Mouse (Mus musculus): ENCODE results near the gene Sct.

DNA sequence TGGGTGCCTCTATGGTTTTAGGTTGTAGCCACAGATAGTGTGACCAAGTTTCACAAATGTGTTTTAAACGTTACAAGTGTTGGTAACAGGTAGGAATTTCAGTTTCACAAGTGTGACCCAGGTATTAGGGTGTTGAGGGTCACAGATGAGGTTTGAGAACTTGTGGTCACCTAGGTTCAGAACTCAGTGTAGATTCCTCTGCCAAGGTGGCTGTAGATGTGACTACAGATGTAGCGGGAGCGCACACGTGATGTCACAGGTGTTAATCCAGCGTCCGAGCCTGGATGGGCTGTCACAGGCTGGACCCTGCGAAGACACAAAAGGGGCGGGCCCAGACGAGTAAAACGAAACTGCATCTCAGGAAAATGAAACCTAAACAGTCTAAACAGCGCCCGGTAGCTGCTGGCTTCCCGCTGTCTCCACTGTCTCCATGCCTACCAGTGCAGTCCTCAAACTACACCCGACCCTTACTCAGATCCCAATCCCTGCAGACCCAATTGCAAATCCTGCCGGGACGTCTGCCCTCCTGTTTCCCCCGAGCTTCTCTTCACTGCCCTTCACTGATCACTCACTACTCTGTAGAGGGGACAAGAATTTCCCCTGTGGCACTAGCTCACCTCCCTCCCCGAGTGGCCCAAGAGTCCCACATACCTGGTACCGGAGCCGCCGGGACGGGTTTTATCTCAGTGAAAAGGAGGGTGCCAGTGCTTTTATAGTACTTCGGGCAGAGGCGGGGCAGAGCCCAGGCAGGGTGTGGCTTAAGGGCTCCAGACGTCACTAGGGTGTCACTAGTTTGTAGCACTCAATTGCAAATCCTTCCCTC lies 13.0 kb downstream of the Sct start, which contains the start of gene Irf7:
- TF ChIP-seq CTCF (IDR thresholded peaks at IDR 0.05; ENCODE audit: low read depth) (no peak), EP300 (IDR thresholded peaks at IDR 0.05; ENCODE audit: low read depth) (no peak)
